Mouse (Mus musculus) brain, embryonic 14.5 days (tissue): ENCODE measurements around the gene Borcs7. TPM values are rescaled to one million over a fixed set of nuclear protein-coding genes. Genes with fewer than 3 reads are reported as not detected.

Experiments
- DNase-seq: peaks from one replicate; pipeline ENCODE4 v3.0.0-alpha.2; 2011; ENCODE audit warnings: low read depth
- CTCF ChIP-seq: fragments of 200-500 bp; IDR thresholded peaks from 2 replicates; pipeline ENCODE4 v1.5.1; 2012; ENCODE audit warnings: inconsistent platforms, mild to moderate bottlenecking, moderate library complexity, borderline replicate concordance; ENCODE audit not compliant: insufficient read depth, insufficient read length; ENCODE audit errors: extremely low read depth
- POLR2A ChIP-seq: fragments of 200-500 bp; IDR thresholded peaks from 2 replicates; pipeline ENCODE4 v1.6.1; 2012; ENCODE audit warnings: mild to moderate bottlenecking, inconsistent platforms, borderline replicate concordance; ENCODE audit not compliant: poor library complexity, insufficient read depth, insufficient read length, severe bottlenecking; ENCODE audit errors: extremely low read depth
- polyA plus RNA-seq: library from polyadenylated mRNA; depleted of rRNA; stranded (reverse); fragments of >200 nt; gene quantifications from 2 replicates; pipeline ENCODE4 v1.2.3, GENCODE M21; 2012; rRNA removed

Borcs7 gene
- polyA plus RNA-seq, result 10.2 and 12.3 TPM in 2 replicates

DNA sequence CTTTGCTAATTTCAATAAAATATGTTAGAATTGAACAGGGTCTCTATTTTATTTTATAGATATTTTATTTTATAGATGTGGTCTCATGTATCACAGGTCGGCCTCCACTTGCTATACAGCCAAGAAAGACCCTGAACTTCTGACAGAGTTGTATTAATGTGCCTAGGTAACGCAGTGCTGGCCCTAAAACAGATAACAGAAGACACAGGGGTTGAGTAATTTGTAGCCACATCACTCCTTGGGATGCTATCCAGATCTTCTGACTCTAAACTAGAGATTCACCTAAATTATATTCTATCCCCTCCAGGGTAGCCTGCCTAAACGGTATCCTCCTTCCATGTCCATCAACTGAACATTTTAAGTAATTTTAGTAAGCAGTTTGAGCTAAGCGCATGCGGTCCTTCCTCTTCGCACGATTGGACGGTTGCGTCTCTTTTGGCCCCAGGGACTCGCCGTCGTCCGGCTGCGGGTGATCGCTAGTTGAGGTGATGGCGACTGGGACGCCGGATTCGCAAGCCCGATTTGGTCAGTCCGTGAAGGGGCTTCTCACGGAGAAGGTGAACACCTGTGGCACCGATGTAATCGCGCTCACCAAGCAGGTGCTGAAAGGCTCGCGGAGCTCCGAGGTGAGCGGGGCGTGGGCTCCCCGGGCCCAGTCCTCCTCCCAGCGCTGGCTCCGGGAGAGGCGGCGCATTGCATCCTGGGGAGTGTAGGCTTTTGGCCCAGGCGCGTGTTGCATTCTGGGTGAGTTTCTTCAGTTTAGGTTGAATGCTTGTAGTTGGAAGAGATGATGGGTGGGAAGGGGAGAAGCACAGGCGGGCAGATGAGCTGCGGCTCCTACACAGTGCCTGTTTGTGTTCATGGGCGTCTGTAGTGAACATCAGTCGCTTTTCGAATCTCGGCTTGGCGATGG lies at the start of gene Borcs7:
TSS of gene Borcs7 (plus strand) at position 447 of the 913 bp plus-strand sequence.
- peak; percentile 66; the same call in 1 of the 2 replicates for TF ChIP-seq POLR2A
- TF ChIP-seq CTCF, result no peak
- peak; percentile 97 for DNase-seq

DNA sequence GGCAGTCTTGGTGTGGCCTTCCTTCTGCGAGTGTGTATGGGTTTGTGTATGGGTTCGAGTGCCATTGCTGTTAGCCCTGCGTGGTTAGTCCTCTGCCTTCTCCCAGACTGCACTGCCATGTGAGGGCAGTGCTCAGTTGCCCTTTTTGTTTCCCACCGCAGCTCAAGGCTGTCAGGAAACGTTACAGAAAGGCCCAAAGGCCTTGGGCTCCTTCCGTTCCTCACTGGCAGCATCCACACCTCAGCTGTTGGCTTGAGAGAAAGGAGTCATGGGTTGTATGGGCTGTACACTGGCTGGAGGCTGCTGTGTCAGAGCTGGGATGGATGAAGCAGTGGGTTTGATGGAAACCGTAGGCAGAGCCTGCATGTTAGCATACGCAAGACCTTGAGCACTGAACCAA lies 48.9 kb upstream of the Borcs7 start:
- TF ChIP-seq POLR2A, result no peak
- TF ChIP-seq CTCF, result no peak
- no peak for DNase-seq

DNA sequence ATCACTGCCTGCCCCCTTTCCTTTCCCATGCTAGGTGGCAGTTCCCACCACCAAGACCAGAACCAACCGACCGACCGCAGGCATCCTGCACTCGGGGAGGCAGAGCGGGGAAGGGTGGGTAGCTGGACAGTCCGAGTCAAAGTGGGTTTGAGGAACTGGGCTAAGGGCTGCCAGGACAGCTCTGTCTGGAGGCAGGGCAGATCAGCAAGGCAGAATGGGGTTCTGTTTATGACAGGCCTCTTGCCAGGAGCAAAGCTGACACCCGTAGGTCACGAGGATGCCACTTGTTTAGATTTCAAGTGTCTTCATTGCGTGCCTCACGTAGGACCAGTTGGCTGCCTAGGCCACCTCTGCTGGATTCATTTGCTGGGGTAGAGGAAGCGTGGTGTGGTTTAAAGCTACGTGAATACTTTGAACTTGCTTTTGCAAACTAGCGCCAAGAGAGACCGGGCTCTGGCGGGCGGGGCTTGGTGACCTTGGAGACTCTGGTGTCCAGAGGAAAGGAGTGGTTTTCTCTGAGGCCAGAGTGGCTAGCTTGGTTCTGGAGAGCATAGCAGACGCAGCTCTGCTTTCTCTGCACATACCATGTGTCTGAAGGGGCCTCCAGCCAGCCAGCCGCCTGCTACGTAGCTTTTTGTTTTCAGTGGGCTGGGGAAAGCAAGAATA lies 48.2 kb upstream of the Borcs7 start:
- TF ChIP-seq POLR2A (no peak), CTCF (no peak)
- DNase-seq, result peak; percentile 70

DNA sequence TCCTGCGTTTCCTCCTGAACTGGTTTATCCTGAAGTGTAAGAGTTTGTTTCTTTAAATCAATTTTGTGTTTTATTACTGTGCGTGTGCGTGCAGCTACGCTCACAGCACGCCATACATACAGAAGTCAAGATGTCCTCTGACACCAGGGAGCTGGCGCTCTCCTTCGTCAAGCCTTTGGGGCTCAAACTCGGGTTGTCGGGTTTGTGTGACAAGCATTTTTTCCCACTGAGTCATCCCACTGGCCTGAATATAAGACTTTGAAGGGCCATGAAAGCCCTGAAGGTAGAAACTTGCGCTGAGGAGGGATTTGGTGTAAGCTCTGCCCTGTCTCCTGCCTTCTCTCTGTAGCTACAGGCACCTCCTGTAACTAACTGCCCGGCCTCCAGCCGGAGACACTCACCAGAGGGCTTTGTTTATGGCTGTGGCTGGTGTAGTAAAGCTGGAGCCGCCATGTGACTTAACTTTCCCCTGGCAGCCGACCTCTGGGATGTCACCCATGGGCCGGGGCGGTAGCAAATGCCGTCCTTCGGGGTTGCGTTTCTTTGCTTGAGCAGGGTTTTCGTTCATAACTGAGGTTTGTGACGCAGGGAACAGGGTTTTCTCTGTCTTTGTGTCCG lies 47.5 kb upstream of the Borcs7 start:
- TF ChIP-seq POLR2A (no peak), CTCF (no peak)

DNA sequence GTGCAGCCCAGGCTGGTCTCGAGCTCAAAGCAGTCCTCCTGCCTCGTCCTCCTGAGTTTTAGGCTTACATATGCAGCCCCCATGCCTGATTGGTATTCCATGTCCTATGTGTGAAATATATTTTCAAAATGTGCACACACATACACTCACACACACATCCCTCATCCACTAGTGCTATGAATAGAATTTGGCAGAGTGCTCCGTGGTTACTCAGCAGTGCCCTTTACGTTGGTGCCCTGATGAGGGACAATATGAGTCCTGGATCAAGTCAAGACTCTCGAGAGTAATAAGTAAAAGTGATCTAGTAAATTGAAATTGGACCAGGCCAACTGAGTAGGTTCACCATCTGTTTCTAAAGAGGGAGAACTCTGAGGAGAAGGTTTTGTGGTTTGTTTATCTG lies 46.5 kb upstream of the Borcs7 start:
- TF ChIP-seq POLR2A (no peak), CTCF (no peak)
- no peak for DNase-seq

More for the DNA sequence above, 47.5 kb upstream of the Borcs7 start:
- DNase-seq, result no peak

DNA sequence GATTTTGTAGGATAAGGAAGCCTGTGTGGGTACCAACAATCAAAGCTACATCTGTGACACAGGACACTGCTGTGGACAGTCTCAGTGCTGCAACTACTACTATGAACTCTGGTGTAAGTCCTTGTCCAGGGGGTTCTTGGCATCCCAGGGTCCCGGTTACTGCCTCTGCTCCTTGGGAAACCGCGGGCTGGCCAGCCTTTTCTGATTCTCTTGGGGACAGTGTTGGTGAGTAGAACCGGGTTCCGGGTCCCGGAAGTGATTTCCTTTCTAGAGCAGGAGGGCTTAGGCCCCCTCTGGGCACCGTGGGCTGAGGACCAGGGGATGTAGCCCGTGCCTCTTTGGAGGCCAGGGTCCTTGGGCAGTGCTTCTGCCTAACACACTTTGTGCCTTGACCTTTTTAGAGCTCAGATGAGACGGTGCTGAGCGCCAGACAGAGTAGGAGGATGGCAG lies 45.3 kb upstream of the Borcs7 start:
- TF ChIP-seq POLR2A (no peak), CTCF (no peak)
- no peak for DNase-seq

DNA sequence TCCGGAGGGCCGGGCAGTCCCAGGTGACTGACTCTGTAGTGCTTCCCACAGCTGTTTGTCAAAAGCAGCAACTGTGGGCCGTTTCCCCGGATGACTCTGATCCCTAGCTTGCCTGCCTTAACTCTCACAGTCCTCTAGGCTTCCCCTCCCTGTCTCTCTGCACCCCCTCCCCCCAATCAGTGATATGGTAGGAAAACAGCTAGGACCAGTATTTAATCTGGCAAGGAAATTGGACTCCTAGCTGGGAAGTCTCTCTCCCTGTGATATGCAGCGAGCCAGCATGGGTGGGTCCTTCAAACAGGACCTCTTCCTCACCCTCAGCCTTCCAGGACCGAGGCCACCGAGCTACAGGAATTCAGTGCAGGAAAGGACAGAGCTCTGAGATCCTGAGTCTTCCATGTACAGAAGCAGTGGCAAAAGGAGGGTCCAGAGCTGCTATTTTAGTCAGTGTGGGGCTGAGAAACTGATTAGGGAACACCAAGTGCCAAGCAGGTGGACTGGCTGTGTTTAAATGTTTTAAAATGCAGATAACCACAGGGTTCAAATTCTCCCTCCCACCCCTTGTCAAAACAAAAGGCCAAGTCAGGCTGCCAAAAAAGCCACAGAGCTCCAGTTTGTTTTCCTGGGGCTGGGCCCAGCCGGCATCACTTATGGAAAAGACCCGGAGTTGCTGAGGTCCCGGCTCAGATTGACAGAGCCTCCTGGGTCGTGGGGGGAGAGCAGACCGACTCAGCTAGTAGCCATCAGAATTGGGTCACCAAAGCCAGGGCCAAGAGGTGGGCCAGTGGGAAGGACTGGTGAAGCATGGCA lies 44.7 kb upstream of the Borcs7 start:
- no peak for TF ChIP-seq CTCF
- no peak for TF ChIP-seq POLR2A
- DNase-seq, result peak; percentile 78

DNA sequence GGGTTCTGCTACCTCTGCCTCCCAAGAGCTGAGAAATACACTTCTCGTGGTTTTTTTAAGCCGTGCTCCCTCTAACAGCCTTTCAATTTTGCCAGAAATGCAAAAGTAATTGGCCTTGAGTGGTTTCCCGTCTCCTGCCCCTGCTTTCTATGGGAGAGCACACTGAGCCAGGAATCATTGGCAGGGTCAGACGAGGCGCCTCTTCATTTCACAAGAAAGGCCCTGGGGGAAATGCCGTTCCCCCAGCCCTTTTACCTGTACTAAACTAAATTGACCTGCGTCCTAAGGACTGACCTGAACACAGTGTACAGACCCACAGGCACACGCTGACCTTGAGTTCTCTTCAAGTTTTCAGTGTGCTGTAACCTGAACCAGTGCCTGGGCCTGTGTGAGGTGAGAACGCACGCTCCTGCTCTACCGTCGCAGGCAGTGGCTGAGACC lies 43.6 kb upstream of the Borcs7 start:
- DNase-seq, result peak; percentile 39
- TF ChIP-seq POLR2A (no peak), CTCF (no peak)

DNA sequence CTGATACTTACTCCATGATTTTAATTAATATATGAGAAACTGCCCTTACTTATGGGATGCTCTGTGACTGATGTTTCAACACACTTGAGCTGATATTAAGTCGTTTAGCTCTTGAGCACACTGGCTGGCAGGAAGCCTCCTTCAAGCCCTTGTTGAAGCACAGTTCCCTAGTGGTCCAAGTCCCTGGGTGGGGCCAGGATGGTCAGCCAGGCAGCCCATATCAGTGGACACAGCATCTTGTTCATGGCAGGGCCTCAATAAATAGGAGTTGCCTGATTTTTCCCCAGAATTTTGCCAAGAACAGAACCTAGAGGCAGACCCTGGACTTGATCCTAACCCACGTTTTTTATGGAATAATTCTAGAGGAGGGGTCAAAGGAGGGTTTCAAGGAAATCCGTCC lies 42.5 kb upstream of the Borcs7 start:
- TF ChIP-seq CTCF, result no peak
- TF ChIP-seq POLR2A, result no peak
- no peak for DNase-seq

DNA sequence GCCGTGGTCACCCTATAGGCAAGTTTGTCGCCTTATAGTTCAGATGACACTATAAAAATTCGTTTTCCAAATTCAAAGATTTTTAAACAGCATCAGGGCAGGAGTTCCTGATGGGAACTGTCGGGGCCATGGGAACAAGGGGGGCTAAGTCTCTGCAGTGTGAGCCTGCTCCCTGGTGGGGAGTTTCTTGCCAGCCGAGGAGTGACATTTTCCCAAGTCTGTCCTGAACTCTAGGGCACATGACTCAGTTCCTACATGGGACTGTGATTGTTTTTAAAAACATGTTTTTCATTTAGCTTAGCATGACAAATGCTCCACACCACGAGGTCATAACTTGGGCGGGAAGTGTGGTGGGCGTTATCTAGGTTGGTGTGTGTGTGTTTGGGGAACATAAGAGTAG lies 41.9 kb upstream of the Borcs7 start:
- DNase-seq, result no peak
- no peak for TF ChIP-seq CTCF
- TF ChIP-seq POLR2A, result no peak

DNA sequence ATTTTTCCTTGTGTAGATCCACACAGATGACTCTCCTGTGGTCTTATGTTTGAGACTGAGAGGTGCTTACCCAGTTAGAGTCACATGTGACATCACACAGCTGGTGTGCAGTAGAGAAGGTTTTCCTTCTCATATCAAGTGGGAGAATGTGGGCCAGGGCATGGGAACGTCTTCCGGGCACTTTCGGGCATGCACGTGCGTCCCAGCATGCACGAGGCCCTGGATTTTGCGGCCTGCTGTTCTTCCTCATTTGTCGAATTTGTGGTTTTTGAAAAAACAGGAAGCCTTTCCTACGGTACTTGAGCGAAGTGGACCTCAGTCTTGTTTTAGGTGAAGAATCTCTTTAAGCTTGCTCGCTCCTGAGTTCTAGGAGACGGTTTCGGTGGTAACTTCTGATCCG lies 41.1 kb upstream of the Borcs7 start:
- DNase-seq, result no peak
- TF ChIP-seq CTCF (no peak), POLR2A (no peak)

DNA sequence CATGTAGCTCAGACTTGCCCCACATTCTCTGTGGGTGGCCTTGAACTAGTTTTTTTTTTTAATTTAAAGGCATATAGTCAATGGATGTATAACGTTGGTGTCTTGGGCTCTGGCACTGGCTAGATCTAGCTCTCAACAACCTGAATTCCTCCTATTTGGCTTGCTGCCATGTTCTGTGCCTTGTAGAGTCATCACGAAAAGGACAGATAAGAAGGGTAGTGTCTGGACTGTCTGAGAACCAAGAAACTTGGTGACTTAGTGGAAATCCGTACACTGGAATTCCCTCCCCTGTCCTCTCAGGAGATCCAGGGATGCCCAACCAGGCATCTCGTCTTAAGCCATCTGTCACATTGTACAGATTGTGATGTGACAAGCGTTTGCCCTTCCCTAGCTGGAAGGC lies 36.5 kb upstream of the Borcs7 start:
- DNase-seq, result no peak
- no peak for TF ChIP-seq POLR2A
- TF ChIP-seq CTCF, result no peak
